Mouse (Mus musculus): ENCODE data around the gene Stk32b. TPM values are rescaled to one million over a fixed set of nuclear protein-coding genes. Genes with fewer than 3 reads are reported as not detected.

Stk32b gene
- polyA plus RNA-seq, 1 experiment, result not detected

GRCm38 (mm10) chr5:37699757-37700156, 17.2 kb downstream of the Stk32b start:
- Histone ChIP-seq H3K79me2 (ENCODE audit: control insufficient read depth, insufficient read depth) (no peaks in the 10 kb centered on the region), H3K79me3 (ENCODE audit: low read depth) (no peaks in the 10 kb centered on the region), H3K27me3 (ENCODE audit: control insufficient read depth, insufficient read depth, insufficient read length) (peaks cover 32% of the 10 kb centered on the region), H3ac (ENCODE audit: control insufficient read depth, insufficient read length, low read depth) (no peak overlapping the region), H3K4me3 (ENCODE audit: insufficient read depth, poor library complexity, severe bottlenecking) (no peak overlapping the region), H3K36me3 (ENCODE audit: control insufficient read depth, insufficient read depth) (no peaks in the 10 kb centered on the region)
- TF ChIP-seq CEBPB (IDR thresholded peaks at IDR 0.05; ENCODE audit: low read depth), result no peak
- no peak for TF ChIP-seq MAX (IDR thresholded peaks at IDR 0.05)
- peak; percentile 95 for TF ChIP-seq MYOD1 (IDR thresholded peaks at IDR 0.05; ENCODE audit: control insufficient read depth, insufficient read length, low read depth)
- no peak for TF ChIP-seq CTCF (IDR thresholded peaks at IDR 0.05; ENCODE audit: control insufficient read depth, insufficient read depth, insufficient read length)
- TF ChIP-seq USF1 (IDR thresholded peaks at IDR 0.05; ENCODE audit: low read depth), result peak; percentile 94
- no peak for TF ChIP-seq MYOG (IDR thresholded peaks at IDR 0.05; ENCODE audit: control insufficient read depth, extremely low read depth, insufficient read length)
- no peak for TF ChIP-seq FOSL1 (IDR thresholded peaks at IDR 0.05; ENCODE audit: insufficient read depth, low read length, poor library complexity, severe bottlenecking)

- no peaks in the 10 kb centered on the region for H3K79me3 ChIP-seq (ENCODE audit: low read depth)
- H3K27me3 ChIP-seq (ENCODE audit: control insufficient read depth, insufficient read depth, insufficient read length), result peaks cover 47% of the 10 kb centered on the region
- H3ac ChIP-seq (ENCODE audit: control insufficient read depth, insufficient read length, low read depth), result no peak overlapping the region
- H3K36me3 ChIP-seq (ENCODE audit: control insufficient read depth, insufficient read depth), result no peaks in the 10 kb centered on the region
- H3K79me2 ChIP-seq (ENCODE audit: control insufficient read depth, insufficient read depth), result no peaks in the 10 kb centered on the region
- TF ChIP-seq CEBPB (IDR thresholded peaks at IDR 0.05; ENCODE audit: low read depth) (no peak), MYOG (IDR thresholded peaks at IDR 0.05; ENCODE audit: control insufficient read depth, extremely low read depth, insufficient read length) (no peak), MYOD1 (IDR thresholded peaks at IDR 0.05; ENCODE audit: control insufficient read depth, insufficient read length, low read depth) (no peak), FOSL1 (IDR thresholded peaks at IDR 0.05; ENCODE audit: insufficient read depth, low read length, poor library complexity, severe bottlenecking) (no peak), CTCF (IDR thresholded peaks at IDR 0.05; ENCODE audit: control insufficient read depth, insufficient read depth, insufficient read length) (no peak), USF1 (IDR thresholded peaks at IDR 0.05; ENCODE audit: low read depth) (no peak), MAX (IDR thresholded peaks at IDR 0.05) (no peak)
- no peak overlapping the region for H3K4me3 ChIP-seq (ENCODE audit: insufficient read depth, poor library complexity, severe bottlenecking)
Measured at GRCm38 (mm10) chr5:37697286-37697685, 19.7 kb downstream of the Stk32b start.

- no peaks in the 10 kb centered on the region for H3K79me2 ChIP-seq (ENCODE audit: control insufficient read depth, insufficient read depth)
- no peak for TF ChIP-seq CEBPB (IDR thresholded peaks at IDR 0.05; ENCODE audit: low read depth)
- TF ChIP-seq FOSL1 (IDR thresholded peaks at IDR 0.05; ENCODE audit: insufficient read depth, low read length, poor library complexity, severe bottlenecking), result no peak
- no peak for TF ChIP-seq MYOD1 (IDR thresholded peaks at IDR 0.05; ENCODE audit: control insufficient read depth, insufficient read length, low read depth)
- TF ChIP-seq MYOG (IDR thresholded peaks at IDR 0.05; ENCODE audit: control insufficient read depth, extremely low read depth, insufficient read length), result no peak
- no peak for TF ChIP-seq USF1 (IDR thresholded peaks at IDR 0.05; ENCODE audit: low read depth)
- no peak for TF ChIP-seq CTCF (IDR thresholded peaks at IDR 0.05; ENCODE audit: control insufficient read depth, insufficient read depth, insufficient read length)
- no peak for TF ChIP-seq MAX (IDR thresholded peaks at IDR 0.05)
- no peak overlapping the region for H3ac ChIP-seq (ENCODE audit: control insufficient read depth, insufficient read length, low read depth)
- H3K79me3 ChIP-seq (ENCODE audit: low read depth), result no peaks in the 10 kb centered on the region
- peaks cover 47% of the 10 kb centered on the region for H3K27me3 ChIP-seq (ENCODE audit: control insufficient read depth, insufficient read depth, insufficient read length)
- H3K36me3 ChIP-seq (ENCODE audit: control insufficient read depth, insufficient read depth), result no peaks in the 10 kb centered on the region
- no peak overlapping the region for H3K4me3 ChIP-seq (ENCODE audit: insufficient read depth, poor library complexity, severe bottlenecking)
Measured at GRCm38 (mm10) chr5:37695773-37696172, 21.2 kb downstream of the Stk32b start.

DNA sequence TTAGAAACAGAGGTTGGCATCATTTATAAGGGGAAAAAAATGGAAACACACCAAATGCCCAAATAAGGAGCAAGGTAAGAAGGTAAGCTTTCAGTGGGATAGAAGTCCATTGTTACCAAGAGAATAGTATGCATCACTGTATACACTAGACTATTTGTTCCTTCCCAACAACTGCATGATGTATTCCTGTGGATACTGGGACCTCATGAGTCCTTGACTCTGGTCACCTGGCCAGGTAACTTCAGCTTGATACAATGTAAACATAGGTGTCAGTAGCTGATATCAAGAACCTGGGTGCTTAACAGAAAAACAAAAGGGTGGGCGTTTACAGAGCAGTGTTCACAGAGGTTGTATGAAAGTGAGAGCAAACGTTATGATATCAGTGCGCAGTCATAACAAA, 24.2 kb downstream of the Stk32b start:
- no peak for TF ChIP-seq FOSL1 (IDR thresholded peaks at IDR 0.05; ENCODE audit: insufficient read depth, low read length, poor library complexity, severe bottlenecking)
- TF ChIP-seq MYOD1 (IDR thresholded peaks at IDR 0.05; ENCODE audit: control insufficient read depth, insufficient read length, low read depth), result no peak
- no peak for TF ChIP-seq MAX (IDR thresholded peaks at IDR 0.05)
- no peak for TF ChIP-seq MYOG (IDR thresholded peaks at IDR 0.05; ENCODE audit: control insufficient read depth, extremely low read depth, insufficient read length)
- TF ChIP-seq CTCF (IDR thresholded peaks at IDR 0.05; ENCODE audit: control insufficient read depth, insufficient read depth, insufficient read length), result no peak
- no peak for TF ChIP-seq USF1 (IDR thresholded peaks at IDR 0.05; ENCODE audit: low read depth)
- TF ChIP-seq CEBPB (IDR thresholded peaks at IDR 0.05; ENCODE audit: low read depth), result no peak
- H3K79me2 ChIP-seq (ENCODE audit: control insufficient read depth, insufficient read depth), result no peaks in the 10 kb centered on the region
- H3K4me3 ChIP-seq (ENCODE audit: insufficient read depth, poor library complexity, severe bottlenecking), result no peak overlapping the region
- peaks cover 41% of the 10 kb centered on the region for H3K27me3 ChIP-seq (ENCODE audit: control insufficient read depth, insufficient read depth, insufficient read length)
- no peaks in the 10 kb centered on the region for H3K36me3 ChIP-seq (ENCODE audit: control insufficient read depth, insufficient read depth)
- H3ac ChIP-seq (ENCODE audit: control insufficient read depth, insufficient read length, low read depth), result no peak overlapping the region
- no peaks in the 10 kb centered on the region for H3K79me3 ChIP-seq (ENCODE audit: low read depth)

DNA sequence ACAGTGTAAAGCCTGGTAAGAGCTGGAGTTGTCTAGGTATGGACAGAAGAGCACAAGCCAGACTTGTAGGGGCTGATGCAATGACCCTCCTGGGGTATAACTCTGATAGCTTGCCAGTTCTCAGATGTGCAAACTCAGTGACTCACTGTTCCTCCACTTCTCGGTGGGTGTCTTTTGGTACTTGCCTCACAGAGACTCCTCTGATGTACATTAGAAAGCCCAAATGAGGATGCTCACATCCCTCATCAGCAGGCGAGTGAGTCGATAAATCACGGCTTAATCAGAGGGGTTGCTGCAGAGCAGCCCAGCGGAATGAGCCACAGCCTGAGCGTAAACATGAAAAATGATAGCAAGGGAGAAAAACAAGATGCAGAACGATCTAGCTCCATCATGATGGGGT, 46.2 kb downstream of the Stk32b start:
- H3K36me3 ChIP-seq (ENCODE audit: control insufficient read depth, insufficient read depth), result no peaks in the 10 kb centered on the region
- H3K79me2 ChIP-seq (ENCODE audit: control insufficient read depth, insufficient read depth), result no peaks in the 10 kb centered on the region
- TF ChIP-seq USF1 (IDR thresholded peaks at IDR 0.05; ENCODE audit: low read depth) (no peak), CEBPB (IDR thresholded peaks at IDR 0.05; ENCODE audit: low read depth) (no peak), FOSL1 (IDR thresholded peaks at IDR 0.05; ENCODE audit: insufficient read depth, low read length, poor library complexity, severe bottlenecking) (no peak), MYOG (IDR thresholded peaks at IDR 0.05; ENCODE audit: control insufficient read depth, extremely low read depth, insufficient read length) (no peak), MAX (IDR thresholded peaks at IDR 0.05) (no peak), MYOD1 (IDR thresholded peaks at IDR 0.05; ENCODE audit: control insufficient read depth, insufficient read length, low read depth) (no peak), CTCF (IDR thresholded peaks at IDR 0.05; ENCODE audit: control insufficient read depth, insufficient read depth, insufficient read length) (no peak)
- peaks cover 13% of the 10 kb centered on the region for H3K27me3 ChIP-seq (ENCODE audit: control insufficient read depth, insufficient read depth, insufficient read length)
- H3K79me3 ChIP-seq (ENCODE audit: low read depth), result no peaks in the 10 kb centered on the region
- H3ac ChIP-seq (ENCODE audit: control insufficient read depth, insufficient read length, low read depth), result no peak overlapping the region
- no peak overlapping the region for H3K4me3 ChIP-seq (ENCODE audit: insufficient read depth, poor library complexity, severe bottlenecking)

- no peak overlapping the region for H3ac ChIP-seq (ENCODE audit: control insufficient read depth, insufficient read length, low read depth)
- no peak for TF ChIP-seq CEBPB (IDR thresholded peaks at IDR 0.05; ENCODE audit: low read depth)
- no peak for TF ChIP-seq MYOG (IDR thresholded peaks at IDR 0.05; ENCODE audit: control insufficient read depth, extremely low read depth, insufficient read length)
- no peak for TF ChIP-seq FOSL1 (IDR thresholded peaks at IDR 0.05; ENCODE audit: insufficient read depth, low read length, poor library complexity, severe bottlenecking)
- TF ChIP-seq USF1 (IDR thresholded peaks at IDR 0.05; ENCODE audit: low read depth), result no peak
- TF ChIP-seq MYOD1 (IDR thresholded peaks at IDR 0.05; ENCODE audit: control insufficient read depth, insufficient read length, low read depth), result no peak
- no peak for TF ChIP-seq CTCF (IDR thresholded peaks at IDR 0.05; ENCODE audit: control insufficient read depth, insufficient read depth, insufficient read length)
- no peak for TF ChIP-seq MAX (IDR thresholded peaks at IDR 0.05)
- no peaks in the 10 kb centered on the region for H3K79me3 ChIP-seq (ENCODE audit: low read depth)
- peaks cover 36% of the 10 kb centered on the region for H3K27me3 ChIP-seq (ENCODE audit: control insufficient read depth, insufficient read depth, insufficient read length)
- H3K36me3 ChIP-seq (ENCODE audit: control insufficient read depth, insufficient read depth), result no peaks in the 10 kb centered on the region
- H3K79me2 ChIP-seq (ENCODE audit: control insufficient read depth, insufficient read depth), result no peaks in the 10 kb centered on the region
- no peak overlapping the region for H3K4me3 ChIP-seq (ENCODE audit: insufficient read depth, poor library complexity, severe bottlenecking)
Measured at GRCm38 (mm10) chr5:37664962-37665361, 52.0 kb downstream of the Stk32b start.

Data from C2C12 (cell line).